In genomic region chr17:29660076-29660761, GRCm38 (mm10) we compare ENCODE assay signal across 8 mouse cellular contexts. TPM values are rescaled to one million over a fixed set of nuclear protein-coding genes. Genes with fewer than 3 reads are reported as not detected.
DNase-seq lines count a peak whose midpoint lies in the region; ATAC-seq lines count a peak whose summit lies in the region.

TSS of gene Cmtr1 (plus strand) at chr17:29660595.

- H3K9me3 ChIP-seq in megakaryocyte, embryonic 14.5 days: no peaks in the 10 kb centered on the region

- H3K36me3 ChIP-seq in megakaryocyte, embryonic 14.5 days (replicated peaks; ENCODE audit: low read length): peaks cover 28% of the 10 kb centered on the region

- peak within 1 kb of the TSS; percentile 99 for H3K4me3 ChIP-seq in megakaryocyte, embryonic 14.5 days (replicated peaks)

- peak; percentile 96 for DNase-seq in ZHBTc4 (ENCODE audit: low read depth, low spot score)
- DNase-seq in gastrocnemius, adult 8-10 months (ENCODE audit: low spot score in 2 of 2): peak; percentile 94 to 95
- DNase-seq in hindlimb bud, embryonic 11.5 days (ENCODE audit: extremely low spot score, low read depth, low spot score): peak; percentile 73
- peak; percentile 84 to 90 for DNase-seq in left cerebral cortex, adult 8-10 months (ENCODE audit: low spot score in 2 of 2)
- DNase-seq in right cerebral cortex, postnatal 10 days (ENCODE audit: low spot score in 2 of 2): peak; percentile 95 to 96
- peak; percentile 97 for DNase-seq in urinary bladder, postnatal 25 days (ENCODE audit: low spot score)

- peak; percentile 93 for ATAC-seq in common myeloid progenitor, adult 5-6 weeks (replicated peaks; ENCODE audit: low read depth, poor library complexity, severe bottlenecking)

- H3K27me3 ChIP-seq in megakaryocyte, embryonic 14.5 days (replicated peaks): no peaks in the 10 kb centered on the region

- H3K4me1 ChIP-seq in megakaryocyte, embryonic 14.5 days: peaks cover 44% of the 10 kb centered on the region

RNA-seq across cellular contexts. Expression of gene Cmtr1, which starts in this region (rescaled TPM):
- total RNA-seq in common myeloid progenitor, adult 5-6 weeks (2017): 150 and 172 TPM in 2 replicates
- total RNA-seq in gastrocnemius, adult 8-10 months (2022): 10 to 100 TPM; 41.0 to 61.0 (median 54.3) TPM
- total RNA-seq in left cerebral cortex, adult 8-10 months (2022): 100 to 1,000 TPM; 112 to 142 (median 127) TPM
- 10.6 and 22.3 TPM in 2 replicates for polyA plus RNA-seq in megakaryocyte, embryonic 14.5 days (2012; ENCODE audit: insufficient read depth, low replicate concordance)

Comparison
In these comparisons a context has a peak if more than half of its experiments do, and no peak if none do; other contexts are left out.
1. Peak in every context shown above with its lines: DNase-seq, ATAC-seq and H3K4me3 ChIP-seq.